Mouse (Mus musculus): Measurements from ENCODE around the gene Ch25h. TPM values are rescaled to one million over a fixed set of nuclear protein-coding genes. Genes with fewer than 3 reads are reported as not detected.

Gene Ch25h
- 0.98 and 2.3 TPM in 2 replicates for polyA plus RNA-seq (2012; rRNA removed)

DNA sequence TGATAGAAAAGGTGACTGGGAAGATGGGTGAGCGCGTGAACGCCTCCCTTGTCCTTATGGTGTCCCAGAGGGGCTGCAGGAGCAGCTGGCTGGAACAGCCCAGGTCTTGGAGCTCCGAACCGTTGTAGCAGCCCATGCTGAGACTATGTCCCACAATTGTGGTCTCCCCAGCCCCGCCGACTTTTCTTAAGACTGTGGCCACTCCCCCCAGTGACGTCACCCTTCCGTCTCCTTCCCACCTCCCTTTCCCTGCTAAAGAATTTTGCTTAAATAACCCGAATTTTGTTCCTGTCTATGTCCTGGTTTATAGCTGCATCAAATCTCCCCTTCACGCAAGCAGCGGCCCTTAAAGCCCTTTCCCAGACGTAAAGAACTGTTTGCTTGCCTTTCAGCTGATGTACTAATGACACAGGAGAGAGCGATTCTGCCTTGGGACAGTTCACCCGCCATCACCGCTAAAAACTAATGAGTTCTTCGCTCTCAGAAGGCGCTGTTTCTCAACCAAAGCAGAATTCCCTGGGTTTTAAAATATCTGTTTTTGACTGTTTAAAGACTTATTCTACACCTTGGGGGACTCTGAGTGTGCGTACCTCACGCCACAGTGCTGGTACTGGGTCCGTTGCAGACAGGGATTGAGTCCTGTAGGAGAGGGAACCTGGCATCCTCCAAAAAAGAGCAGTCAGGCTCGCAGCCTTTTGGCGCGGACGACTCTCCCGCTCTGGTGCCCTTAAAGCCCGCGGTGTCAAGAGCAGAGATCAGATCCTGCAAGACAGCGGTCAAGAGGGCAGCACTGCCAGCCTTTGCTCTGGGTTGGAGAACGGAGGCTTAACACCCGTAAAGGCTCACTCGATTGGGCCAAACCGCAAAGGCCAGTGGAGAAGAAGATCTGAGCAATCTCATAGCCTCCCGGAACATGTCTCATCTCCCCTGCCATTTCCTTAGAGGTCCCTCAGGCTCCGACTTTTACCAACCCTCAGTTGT is at the start of gene Ch25h:
Ch25h (minus strand) TSS at position 174 of the 981 bp plus-strand sequence.
- peak in 1 of 2 experiments; percentile 31 for DNase-seq (ENCODE audit: extremely low spot score in 1 of 2, low spot score in 1 of 2)

DNA sequence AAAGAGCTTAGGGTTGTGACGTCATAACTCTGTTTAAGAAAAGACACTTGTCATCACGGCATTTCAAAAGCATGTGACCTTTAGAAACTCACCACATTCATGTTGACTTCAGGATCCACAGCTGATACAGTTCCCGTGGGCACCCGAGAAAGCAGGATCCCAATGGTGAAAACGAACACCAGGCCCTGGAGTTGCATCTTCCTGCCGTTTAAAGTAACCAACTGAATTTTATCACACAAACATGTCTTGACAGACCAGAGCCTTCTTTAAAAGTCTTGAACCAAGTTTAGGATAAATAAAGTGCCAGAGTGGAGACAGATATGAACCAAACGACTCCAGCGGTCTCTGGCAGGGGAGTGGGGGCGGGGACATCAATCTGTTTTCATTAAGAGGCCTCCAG is 49.7 kb upstream of the Ch25h start:
- no peak for DNase-seq (ENCODE audit: extremely low spot score in 1 of 2, low spot score in 1 of 2)

DNA sequence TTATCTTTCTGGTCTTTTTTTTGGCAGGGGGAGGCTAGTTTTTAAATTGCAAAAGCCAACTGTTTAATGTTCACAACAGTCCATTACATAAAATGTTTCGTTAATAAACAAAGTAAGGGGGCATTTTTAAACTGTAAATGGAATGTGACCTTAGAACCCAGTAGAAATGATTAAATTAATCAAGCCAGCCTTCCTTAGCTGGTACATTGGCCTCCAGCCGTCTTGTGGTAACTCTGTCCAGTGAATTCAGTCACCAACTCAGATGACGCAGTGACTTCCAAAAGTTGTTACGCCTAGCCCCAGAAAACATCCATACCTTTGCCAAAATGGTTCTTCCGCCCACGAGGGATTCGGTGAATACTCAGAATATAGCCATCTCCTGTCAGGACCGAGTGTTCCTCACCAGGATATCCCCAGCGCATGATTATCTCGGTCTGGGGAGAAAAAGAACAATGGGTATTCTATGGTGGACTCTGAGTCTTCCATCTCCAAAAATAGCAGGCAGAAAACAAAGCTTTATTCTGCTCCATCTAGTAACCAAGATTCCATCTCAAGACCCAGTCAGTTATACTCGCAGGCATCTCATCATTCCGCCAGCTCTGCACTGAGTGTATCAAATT is 48.3 kb upstream of the Ch25h start:
- no peak for DNase-seq (ENCODE audit: extremely low spot score in 1 of 2, low spot score in 1 of 2)

DNA sequence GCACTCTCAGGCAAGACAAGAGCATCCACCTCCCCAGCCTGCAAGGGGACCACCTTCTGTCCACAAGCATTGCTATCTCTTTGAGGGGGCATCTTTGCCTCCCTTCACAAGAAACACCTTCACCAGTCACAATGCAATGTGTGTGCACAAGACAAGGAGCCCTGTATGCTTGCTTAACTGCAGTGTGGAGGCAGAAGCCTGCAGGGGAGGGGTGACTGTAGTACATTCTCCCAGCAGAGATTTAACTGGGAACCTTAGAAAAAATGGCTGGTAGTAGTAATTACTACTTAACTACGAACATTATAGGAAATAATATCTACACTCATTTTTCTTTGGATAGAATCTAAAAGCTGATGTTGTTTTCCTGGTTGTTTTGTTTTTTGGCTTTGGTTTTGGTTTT is 47.0 kb upstream of the Ch25h start:
- no peak for DNase-seq (ENCODE audit: extremely low spot score in 1 of 2, low spot score in 1 of 2)

DNA sequence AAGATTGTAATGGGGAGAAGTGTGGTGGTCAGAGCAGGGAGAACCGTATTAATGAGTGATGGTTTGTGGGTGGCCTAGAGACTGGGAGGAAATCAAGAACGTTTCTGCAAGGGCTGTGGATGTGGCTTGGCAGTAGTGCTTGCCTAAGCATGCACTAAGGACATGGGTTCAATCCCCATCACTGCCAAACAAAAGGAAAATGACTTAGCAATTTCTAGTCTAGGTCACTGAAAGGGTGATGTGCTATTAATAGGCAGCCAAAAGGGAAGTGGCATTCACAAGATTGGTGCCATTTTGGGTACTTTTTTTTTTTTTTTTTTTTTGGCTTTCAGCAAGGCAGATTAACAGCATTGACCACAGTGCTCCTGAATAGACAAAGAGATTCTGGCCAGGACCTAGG is 46.4 kb upstream of the Ch25h start:
- no peak for DNase-seq (ENCODE audit: extremely low spot score in 1 of 2, low spot score in 1 of 2)

DNA sequence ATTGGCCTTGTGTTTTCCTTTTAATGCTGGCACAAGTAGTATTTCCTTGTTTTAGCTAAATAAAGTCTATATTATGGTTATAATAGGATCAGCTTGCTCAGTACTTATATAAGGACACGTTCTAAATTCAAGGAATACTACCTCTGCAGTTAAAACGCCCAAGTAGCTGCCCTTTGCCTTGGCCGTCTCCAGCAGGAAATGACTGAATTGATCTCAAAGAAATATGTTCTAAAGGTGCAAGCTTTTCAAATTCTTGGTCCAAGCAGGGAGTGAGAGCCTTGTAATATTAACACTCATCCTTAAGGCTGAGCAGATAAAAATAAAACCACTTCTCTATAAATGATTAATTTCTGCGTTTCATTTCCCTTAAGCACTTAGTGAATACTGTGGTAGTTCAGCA is 45.1 kb upstream of the Ch25h start:
- no peak for DNase-seq (ENCODE audit: extremely low spot score in 1 of 2, low spot score in 1 of 2)

DNA sequence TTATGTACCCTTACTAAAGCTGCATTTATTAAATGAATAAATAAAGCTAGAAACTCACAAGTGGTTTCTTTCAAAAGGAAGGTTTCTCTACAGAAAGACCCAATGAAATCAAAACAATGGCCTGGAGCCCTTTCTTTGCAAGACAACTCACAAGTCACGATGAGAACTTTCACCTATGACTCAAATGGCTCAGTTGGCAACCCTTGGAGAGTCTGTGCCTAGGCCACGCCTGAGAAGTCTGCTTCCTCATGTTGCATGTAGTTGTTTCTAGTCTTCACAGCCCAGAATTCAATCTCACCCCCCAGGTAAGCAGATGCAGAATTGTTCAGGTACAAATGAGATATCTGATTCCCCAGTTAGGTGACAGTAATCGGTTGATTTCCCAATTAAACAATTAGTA is 44.7 kb upstream of the Ch25h start:
- no peak for DNase-seq (ENCODE audit: extremely low spot score in 1 of 2, low spot score in 1 of 2)

DNA sequence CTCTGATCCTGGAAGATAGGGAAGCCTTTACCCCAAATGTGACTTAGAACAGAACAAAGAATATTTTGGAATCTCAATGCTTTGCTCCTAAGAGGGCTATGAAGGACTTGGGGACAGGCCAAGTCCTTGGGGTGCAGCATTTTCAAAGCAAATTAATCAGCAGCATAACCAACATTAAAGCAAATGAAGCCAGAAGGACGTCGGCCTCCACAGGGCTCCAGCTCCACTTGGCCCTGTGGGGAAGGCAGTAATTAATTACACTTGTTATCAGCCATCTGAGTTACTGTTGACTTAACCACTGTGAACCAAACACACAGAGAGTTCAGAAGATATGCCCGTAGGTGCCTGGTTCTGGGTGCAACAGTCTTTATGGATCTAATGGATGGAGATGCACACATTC is 43.8 kb upstream of the Ch25h start:
- no peak for DNase-seq (ENCODE audit: extremely low spot score in 1 of 2, low spot score in 1 of 2)

DNA sequence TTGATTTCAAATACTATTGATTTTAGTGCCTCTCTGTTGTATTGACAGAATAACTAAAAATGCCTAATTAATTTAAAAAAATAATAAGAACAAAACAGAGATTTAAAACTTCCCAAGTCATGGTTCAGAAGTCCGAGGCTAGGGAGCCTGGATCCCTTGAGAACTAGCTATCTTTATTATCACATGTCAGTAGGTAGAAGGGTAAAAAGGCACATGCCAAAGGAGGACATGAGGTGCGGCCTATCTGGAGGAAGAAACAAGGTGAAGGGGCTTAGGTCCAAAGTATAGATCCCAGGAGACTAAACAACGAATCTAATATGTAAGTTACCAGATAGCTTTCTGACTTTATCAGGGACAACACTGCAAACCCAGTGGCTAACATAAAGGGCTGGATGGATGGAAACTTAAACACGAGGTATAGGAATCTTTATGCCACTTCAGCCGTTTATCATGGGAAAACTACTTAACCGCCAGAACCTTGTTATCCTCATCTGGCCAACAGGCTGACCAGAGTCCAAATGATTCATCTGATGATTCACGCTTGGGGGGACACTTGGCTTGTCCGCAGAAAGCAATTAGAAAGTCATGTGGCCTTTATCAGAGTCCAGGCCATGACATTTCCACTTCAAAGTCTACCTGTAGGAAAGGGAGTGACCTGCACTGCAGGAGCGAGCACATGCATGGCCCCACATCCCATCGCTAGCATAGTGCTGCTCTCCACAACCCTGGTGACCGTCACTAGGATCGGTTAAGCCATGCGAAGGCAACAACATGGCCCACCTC is 43.0 kb upstream of the Ch25h start:
- no peak for DNase-seq (ENCODE audit: extremely low spot score in 1 of 2, low spot score in 1 of 2)

DNA sequence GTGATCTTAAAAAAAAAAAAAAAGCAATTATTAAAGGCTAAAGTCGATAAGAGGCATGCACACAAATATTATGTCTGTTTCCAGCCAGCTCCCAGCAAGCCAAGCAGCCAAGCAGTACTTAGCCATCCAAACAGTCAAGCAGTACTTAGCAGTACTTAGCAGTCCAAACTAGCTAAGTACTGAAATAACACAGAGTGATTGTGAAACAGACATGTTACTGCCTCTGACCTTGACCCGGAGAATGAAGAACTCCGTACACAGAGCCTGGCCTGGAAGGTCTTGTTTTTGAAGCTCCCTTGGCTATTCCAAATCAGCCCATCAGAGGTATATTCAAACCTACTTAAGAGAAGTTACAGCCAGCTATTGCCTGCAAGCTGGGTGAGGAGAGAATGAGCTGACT is 42.2 kb upstream of the Ch25h start:
- no peak for DNase-seq (ENCODE audit: extremely low spot score in 1 of 2, low spot score in 1 of 2)

DNA sequence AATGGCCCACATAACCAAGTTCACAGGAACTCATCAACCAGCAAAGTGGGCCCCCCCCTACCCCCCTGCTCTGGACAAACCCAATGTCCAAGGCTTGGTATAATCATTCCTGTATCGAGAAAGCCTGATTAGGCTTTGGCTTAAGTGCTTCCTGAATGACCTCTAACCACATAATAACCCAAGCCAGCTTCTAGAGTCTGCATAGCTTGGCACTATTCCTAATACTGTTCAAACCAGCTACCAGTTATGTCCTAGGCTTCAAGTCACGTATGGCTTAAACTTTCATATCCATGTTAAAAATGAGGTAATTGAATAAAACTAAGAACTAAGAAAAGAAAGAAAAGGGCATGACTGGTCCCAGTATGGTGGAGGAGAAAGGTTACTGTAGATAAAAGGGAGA is 41.4 kb upstream of the Ch25h start:
- DNase-seq (ENCODE audit: extremely low spot score in 1 of 2, low spot score in 1 of 2) = no peak

DNA sequence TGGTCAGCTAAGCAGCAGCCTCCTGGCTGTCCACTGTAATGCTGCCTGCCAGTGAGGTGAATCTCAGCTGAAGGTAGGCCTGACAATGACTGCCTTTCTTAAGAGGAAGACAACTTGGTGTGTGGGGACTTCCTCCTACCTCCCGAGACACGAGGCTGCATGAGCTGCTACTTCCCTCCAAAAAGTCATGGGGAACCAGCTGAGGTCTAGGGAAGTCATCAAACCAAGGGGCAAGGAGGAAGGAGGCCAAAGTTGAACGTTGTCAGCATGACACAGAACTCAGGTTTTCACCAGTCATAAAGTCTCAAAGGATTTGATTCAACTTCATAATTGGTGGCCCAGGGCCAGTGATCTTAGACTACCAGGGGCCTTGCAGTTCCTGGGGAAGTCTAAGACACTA is 40.7 kb upstream of the Ch25h start:
- no peak for DNase-seq (ENCODE audit: extremely low spot score in 1 of 2, low spot score in 1 of 2)

DNA sequence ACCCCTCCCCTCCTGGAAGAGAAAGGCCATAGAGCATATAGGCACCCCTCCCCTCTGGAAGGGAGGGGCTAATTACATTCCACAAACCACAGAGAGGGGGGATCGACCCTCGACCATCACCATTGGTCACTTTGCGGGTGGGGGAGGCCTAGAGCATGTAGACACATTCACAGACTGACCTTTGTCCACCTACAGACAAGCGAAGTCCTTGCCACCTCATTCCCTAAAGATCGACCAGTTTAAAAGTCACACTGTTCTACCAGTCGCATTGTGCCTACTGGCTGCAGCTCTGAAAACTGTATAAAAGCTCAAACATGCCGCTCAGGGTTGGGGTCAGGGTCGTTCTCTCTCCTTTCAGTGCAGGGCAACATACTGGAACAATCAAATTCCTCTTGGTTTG is 36.6 kb upstream of the Ch25h start:
- DNase-seq (ENCODE audit: extremely low spot score in 1 of 2, low spot score in 1 of 2) = no peak

DNA sequence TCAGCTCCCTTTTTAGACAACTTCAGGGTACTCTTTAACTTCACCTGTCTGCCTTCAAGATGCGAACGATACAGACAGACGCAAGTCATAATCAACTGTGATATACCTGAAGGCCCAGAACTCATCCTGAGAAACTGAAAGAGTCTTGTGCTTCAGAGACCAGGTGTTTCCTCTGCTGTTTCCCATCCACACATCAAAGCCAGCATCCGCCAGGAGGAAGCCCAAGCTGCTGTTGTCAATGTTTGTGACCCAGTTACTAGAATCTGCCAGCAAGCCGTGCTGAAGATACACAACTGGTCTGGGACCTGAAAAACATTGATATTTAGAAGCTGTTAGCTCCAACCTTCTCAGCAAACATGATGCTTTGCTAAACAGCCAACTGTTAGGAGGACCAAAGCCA is 35.8 kb upstream of the Ch25h start:
- DNase-seq (ENCODE audit: extremely low spot score in 1 of 2, low spot score in 1 of 2) = no peak

DNA sequence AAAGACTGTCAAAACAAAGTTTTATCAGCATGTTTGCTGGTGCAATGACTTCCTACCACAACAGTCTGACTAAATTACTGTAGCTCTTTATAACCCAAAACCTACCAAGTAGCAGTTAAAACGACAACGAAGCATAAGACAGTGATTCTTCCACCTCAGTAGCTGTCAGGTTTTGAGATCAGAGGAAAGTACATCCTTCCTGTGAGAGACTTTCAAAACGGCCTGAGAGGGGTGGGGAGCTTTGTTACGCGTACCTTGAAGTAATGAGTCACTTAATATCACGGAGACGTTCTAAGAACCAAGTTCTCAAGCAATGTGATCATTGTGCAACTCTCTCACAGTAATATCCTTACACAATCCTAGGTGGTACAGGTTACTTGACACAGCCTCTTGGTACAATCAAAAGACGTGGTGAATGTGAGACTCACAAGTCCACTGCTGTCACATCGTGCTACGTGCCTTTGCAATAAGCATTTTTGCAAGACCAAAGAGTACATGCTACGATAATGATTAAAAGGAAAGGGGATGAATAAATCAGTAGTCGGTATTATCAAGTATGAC is 30.3 kb upstream of the Ch25h start:
- DNase-seq (ENCODE audit: extremely low spot score in 1 of 2, low spot score in 1 of 2) = no peak

DNA sequence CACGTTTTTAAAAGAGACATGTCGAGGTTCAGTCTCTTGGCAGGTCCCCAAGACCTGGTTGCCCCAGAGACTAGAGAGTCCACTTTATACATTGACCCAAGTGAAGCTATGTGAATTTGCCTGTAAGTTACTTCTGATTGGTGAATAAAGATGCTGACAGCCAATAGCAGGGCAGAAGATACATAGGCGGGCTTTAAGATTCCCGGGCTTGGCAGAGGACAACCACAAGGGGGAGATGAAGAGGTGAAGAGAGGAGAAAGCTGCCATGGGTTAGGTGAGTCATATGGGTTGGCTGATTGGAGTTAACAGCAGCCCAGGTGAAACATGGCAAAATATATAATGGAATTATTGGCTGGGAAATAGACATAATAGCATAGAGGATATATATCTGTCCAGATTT is 25.8 kb upstream of the Ch25h start:
- DNase-seq (ENCODE audit: extremely low spot score in 1 of 2, low spot score in 1 of 2) = peak in 1 of 2 experiments; percentile 74

DNA sequence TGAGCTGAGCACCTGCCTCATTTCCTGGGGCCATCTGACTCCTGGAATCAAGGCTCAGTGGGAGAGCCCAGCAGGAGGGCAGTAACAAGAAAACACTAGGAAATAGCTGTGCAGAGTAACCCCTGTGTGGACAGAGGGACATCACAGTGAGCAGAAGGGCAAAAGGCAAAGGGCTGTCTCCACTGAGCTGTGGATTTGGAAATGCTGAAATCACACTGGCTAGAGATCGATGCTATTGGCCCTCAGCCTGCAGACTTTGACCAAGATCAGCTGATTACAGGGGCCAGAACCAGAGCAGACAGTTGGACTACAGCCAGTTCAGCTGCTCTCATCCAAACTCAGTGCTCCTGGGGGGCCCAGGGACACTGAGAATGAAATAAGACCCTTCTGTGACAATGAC is 21.4 kb upstream of the Ch25h start:
- DNase-seq (ENCODE audit: extremely low spot score in 1 of 2, low spot score in 1 of 2) = no peak

DNA sequence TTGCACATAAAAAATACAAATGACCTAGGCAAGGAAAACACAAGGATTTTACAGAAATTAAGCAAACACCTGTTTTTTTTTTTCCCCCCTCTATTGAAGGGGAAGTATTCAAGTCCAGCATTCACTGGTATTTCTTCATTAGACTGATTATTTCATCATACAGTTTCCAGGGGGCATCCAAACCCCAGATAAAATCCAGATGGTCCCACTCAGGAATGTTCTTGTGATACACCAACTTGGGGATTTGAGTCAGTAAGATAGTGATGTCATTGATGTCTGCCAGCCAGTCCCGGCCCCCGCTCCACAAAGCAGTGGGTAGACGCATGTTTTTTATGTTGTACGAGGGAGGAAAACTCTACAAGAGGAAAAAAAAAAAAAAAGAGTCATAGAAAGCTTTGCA is 18.9 kb upstream of the Ch25h start:
- DNase-seq (ENCODE audit: extremely low spot score in 1 of 2, low spot score in 1 of 2) = no peak

DNA sequence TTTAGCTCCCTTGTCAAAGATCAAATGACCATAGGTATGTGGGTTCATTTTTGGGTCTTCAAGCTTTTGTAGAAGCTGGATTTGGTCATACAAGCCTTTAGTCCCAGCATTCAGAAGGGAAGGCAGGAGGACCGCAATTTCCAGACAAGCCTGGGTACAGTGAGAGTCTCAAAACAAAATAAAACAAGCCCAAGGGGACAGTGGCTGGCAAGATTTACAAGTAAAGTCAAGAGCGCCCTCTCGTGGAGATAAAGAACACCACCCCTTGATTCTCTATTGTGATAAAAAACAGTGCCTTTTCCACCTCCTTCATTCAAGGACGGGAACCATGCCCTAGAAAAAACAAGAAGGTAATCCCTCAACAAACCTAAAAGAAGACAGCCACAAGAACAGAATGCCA is 8.6 kb upstream of the Ch25h start:
- DNase-seq (ENCODE audit: extremely low spot score in 1 of 2, low spot score in 1 of 2) = peak in 1 of 2 experiments; percentile 77

DNA sequence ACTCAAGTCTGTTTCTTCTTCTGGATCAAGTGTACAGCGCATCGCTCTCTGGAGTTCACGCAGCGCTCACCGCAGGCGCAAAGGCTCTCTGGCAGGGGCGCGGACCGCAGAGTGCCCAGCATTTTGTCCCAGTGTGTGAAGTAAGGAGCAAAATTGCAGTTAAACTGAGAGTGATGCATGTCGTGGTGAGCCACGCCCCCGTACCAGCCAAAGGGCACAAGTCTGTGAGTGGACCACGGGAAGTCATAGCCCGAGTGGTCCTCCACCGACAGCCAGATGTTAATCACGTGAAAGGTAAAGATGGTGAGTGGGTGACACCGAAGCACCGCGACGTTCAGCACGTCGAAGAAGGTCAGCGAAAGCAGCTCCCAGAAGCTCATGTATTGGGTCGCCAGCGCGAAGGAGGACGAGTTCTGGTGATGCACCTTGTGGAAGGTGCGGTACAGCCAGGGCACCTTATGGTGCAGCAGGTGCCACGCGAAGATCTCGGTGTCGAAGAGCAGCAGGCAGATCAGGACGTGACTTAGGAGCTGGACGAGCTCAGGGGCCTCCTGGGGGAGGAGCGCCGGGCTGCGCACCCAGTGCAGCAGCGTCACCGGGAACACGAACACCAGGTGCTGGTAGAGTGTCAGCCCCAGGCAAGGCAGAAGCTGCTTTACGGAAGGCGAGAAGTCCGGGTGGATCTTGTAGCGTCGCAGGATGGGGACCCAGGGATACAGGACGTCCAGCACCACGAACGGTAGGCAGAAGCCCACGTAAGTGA is 555 bp downstream of the Ch25h start:
- DNase-seq (ENCODE audit: extremely low spot score in 1 of 2, low spot score in 1 of 2) = no peak
